In genomic region chr10:56841973-56842372, GRCm38 (mm10) we compare ENCODE assay signal across 27 mouse cellular contexts.
A peak's percentile ranks its signal among the peaks of the same experiment; 100 is the strongest.
DNase-seq lines count a peak whose midpoint lies in the region; ATAC-seq and TF ChIP-seq lines count a peak whose summit lies in the region.
"Had no signal": no experiment of that assay in that cellular context is flagged by ENCODE, and none has a peak within 500 bp of the region (broad histone marks: within the 10 kb centered on the region; RNA-seq: fewer than 3 reads in every experiment).

No protein-coding gene starts in this region.

- H3K4me3 ChIP-seq in hindbrain, postnatal 0 days (ENCODE audit: low read length) = no peak overlapping the region
- H3K4me3 ChIP-seq in hindbrain, embryonic 14.5 days (replicated peaks; ENCODE audit: low read length) = no peak overlapping the region
- H3K4me3 ChIP-seq: embryonic facial prominence, embryonic 12.5 days; erythroblast, embryonic 14.5 days; forebrain, embryonic 12.5 days; forebrain, embryonic 15.5 days; heart, embryonic 12.5 days; heart, embryonic 15.5 days; hindbrain, embryonic 10.5 days; hindbrain, embryonic 13.5 days had no signal

- peak; percentile 27 to 62 for DNase-seq in adrenal gland, adult (ENCODE audit: inconsistent age in 2 of 2, low spot score in 1 of 2)
- no peak for DNase-seq in adrenal gland, adult 18-20 months (ENCODE audit: low spot score in 2 of 2)
- peak; percentile 13 to 31 for DNase-seq in adrenal gland, postnatal 36 days
- DNase-seq in adrenal gland, postnatal 10 days = no peak
- peak; percentile 12 for DNase-seq in hindbrain, postnatal 0 days (ENCODE audit: low spot score)
- DNase-seq in hindbrain, embryonic 14.5 days (ENCODE audit: low spot score) = no peak
- DNase-seq in lung, postnatal 25 days (ENCODE audit: low spot score) = peak; percentile 19
- no peak for DNase-seq in lung, postnatal 14 days
- DNase-seq: cerebellum, adult 11 months; cerebellum, adult 2 months; cerebellum, adult 9-11 months; cerebellum, postnatal 25 days; embryo, embryonic 11 days; gastrocnemius, postnatal 25 days; heart, adult 18-20 months; heart, postnatal 10 days; heart, postnatal 36 days had no signal

- H3K9ac ChIP-seq in hindbrain, postnatal 0 days (replicated peaks; ENCODE audit: low read length) = no peak overlapping the region
- no peak overlapping the region for H3K9ac ChIP-seq in hindbrain, embryonic 14.5 days
- H3K9ac ChIP-seq: embryonic facial prominence, embryonic 12.5 days; forebrain, embryonic 12.5 days; forebrain, embryonic 15.5 days; heart, embryonic 12.5 days; heart, embryonic 15.5 days; hindbrain, embryonic 13.5 days had no signal

- no peaks in the 10 kb centered on the region for H3K36me3 ChIP-seq in hindbrain, postnatal 0 days (ENCODE audit: insufficient read depth, low read length)
- H3K36me3 ChIP-seq in hindbrain, embryonic 14.5 days (replicated peaks; ENCODE audit: control insufficient read depth, insufficient read depth) = no peaks in the 10 kb centered on the region
- H3K36me3 ChIP-seq: embryonic facial prominence, embryonic 12.5 days; forebrain, embryonic 12.5 days; forebrain, embryonic 15.5 days; heart, embryonic 12.5 days; heart, embryonic 15.5 days; hindbrain, embryonic 10.5 days; hindbrain, embryonic 13.5 days had no signal

- ATAC-seq in hindbrain, postnatal 0 days = no peak
- no peak for ATAC-seq in hindbrain, embryonic 14.5 days (ENCODE audit: low FRiP score)
- ATAC-seq: activated CD4-positive, CD25-positive, alpha-beta regulatory T cell, adult 4 months; forebrain, embryonic 15.5 days; intestine, postnatal 0 days had no signal

- no peak overlapping the region for H3K27ac ChIP-seq in hindbrain, postnatal 0 days
- H3K27ac ChIP-seq in hindbrain, embryonic 14.5 days = no peak overlapping the region
- H3K27ac ChIP-seq: embryonic facial prominence, embryonic 12.5 days; forebrain, embryonic 12.5 days; forebrain, embryonic 15.5 days; heart, embryonic 15.5 days; hindbrain, embryonic 10.5 days; hindbrain, embryonic 13.5 days had no signal

- WGBS in hindbrain, postnatal 0 days = 28% methylated on average over 1 of the region's 1 CpGs
- WGBS in hindbrain, embryonic 14.5 days = 16% methylated on average over 1 of the region's 1 CpGs

- H3K4me2 ChIP-seq in hindbrain, postnatal 0 days (ENCODE audit: low read depth, low read length) = no peak overlapping the region
- H3K4me2 ChIP-seq in hindbrain, embryonic 14.5 days (replicated peaks) = no peak overlapping the region
- H3K4me2 ChIP-seq: embryonic facial prominence, embryonic 12.5 days; forebrain, embryonic 12.5 days; forebrain, embryonic 15.5 days; heart, embryonic 12.5 days; heart, embryonic 15.5 days; hindbrain, embryonic 13.5 days had no signal

- 0 out of 2 replicates have a peak, but pooled peaks cover 4% of the 10 kb centered on the region for H3K4me1 ChIP-seq in hindbrain, postnatal 0 days (ENCODE audit: insufficient read depth, low read length)
- no peaks in the 10 kb centered on the region for H3K4me1 ChIP-seq in hindbrain, embryonic 14.5 days (replicated peaks; ENCODE audit: control insufficient read depth, insufficient read depth, low read length)
- H3K4me1 ChIP-seq: heart, embryonic 12.5 days had no signal

- no peaks in the 10 kb centered on the region for H3K27me3 ChIP-seq in hindbrain, postnatal 0 days (ENCODE audit: insufficient read depth, low read length)
- H3K27me3 ChIP-seq in hindbrain, embryonic 14.5 days (ENCODE audit: control insufficient read depth, insufficient read depth, low read length) = no peaks in the 10 kb centered on the region
- H3K27me3 ChIP-seq: embryonic facial prominence, embryonic 12.5 days; forebrain, embryonic 12.5 days; forebrain, embryonic 15.5 days; heart, embryonic 12.5 days; heart, embryonic 15.5 days; hindbrain, embryonic 13.5 days had no signal

- no peak for TF ChIP-seq CTCF in hindbrain, postnatal 0 days (IDR thresholded peaks at IDR 0.05; ENCODE audit: low read depth)

- no peaks in the 10 kb centered on the region for H3K9me3 ChIP-seq in hindbrain, postnatal 0 days (ENCODE audit: low read length)
- no peaks in the 10 kb centered on the region for H3K9me3 ChIP-seq in hindbrain, embryonic 14.5 days (ENCODE audit: control insufficient read depth, low read length)
- H3K9me3 ChIP-seq: embryonic facial prominence, embryonic 12.5 days; forebrain, embryonic 12.5 days; forebrain, embryonic 15.5 days; heart, embryonic 15.5 days; hindbrain, embryonic 10.5 days; hindbrain, embryonic 13.5 days had no signal

Comparison
In these comparisons a context has a peak if more than half of its experiments do, and no peak if none do; other contexts are left out.
1. DNase-seq: peak in adrenal gland, adult (2 of 2), adrenal gland, postnatal 36 days (2 of 2), hindbrain, postnatal 0 days (single experiment) and lung, postnatal 25 days (single experiment); none in adrenal gland, adult 18-20 months (0 of 2), adrenal gland, postnatal 10 days (single experiment), hindbrain, embryonic 14.5 days (single experiment) and lung, postnatal 14 days (single experiment).